Mouse (Mus musculus) spleen, adult 2 months (tissue): ENCODE results near the gene Srgap1. TPM values are rescaled to one million over a fixed set of nuclear protein-coding genes. Genes with fewer than 3 reads are reported as not detected.

Source experiments
- DNase-seq, 2 experiments: peaks; one replicate each; pipeline versions ENCODE4 v3.0.0 to v3.0.0-alpha.2; 2012 to 2021; ENCODE audit warnings: low spot score in 2 of 2, low read depth in 1 of 2
- H3K27ac ChIP-seq: fragments of 200-500 bp; 2 replicates; pipeline ENCODE4 v1.5.1; 2012; ENCODE audit warnings: low read length, inconsistent platforms; ENCODE audit not compliant: insufficient read depth
- H3K27me3 ChIP-seq: fragments of 200-500 bp; 2 replicates; pipeline ENCODE4 v1.6.1; 2012; ENCODE audit warnings: mild to moderate bottlenecking, moderate library complexity, low read length, inconsistent platforms; ENCODE audit not compliant: control insufficient read depth, insufficient read depth
- H3K36me3 ChIP-seq: fragments of 200-500 bp; 2 replicates; pipeline ENCODE4 v1.6.1; 2012; ENCODE audit warnings: mild to moderate bottlenecking, low read length, inconsistent platforms; ENCODE audit not compliant: control insufficient read depth, insufficient read depth
- H3K4me1 ChIP-seq: fragments of 200-500 bp; 2 replicates; pipeline ENCODE4 v1.6.1; 2011; ENCODE audit warnings: inconsistent platforms; ENCODE audit not compliant: control insufficient read depth, insufficient read depth, insufficient read length
- H3K4me3 ChIP-seq: fragments of 200-500 bp; 2 replicates; pipeline ENCODE4 v1.5.1; 2011; ENCODE audit warnings: mild to moderate bottlenecking, inconsistent platforms; ENCODE audit not compliant: insufficient read depth, insufficient read length; ENCODE audit errors: extremely low read depth
- CTCF ChIP-seq: fragments of 200-500 bp; IDR thresholded peaks from 2 replicates; pipeline ENCODE4 v1.5.1; 2011; ENCODE audit warnings: mild to moderate bottlenecking, inconsistent platforms; ENCODE audit not compliant: insufficient read depth, insufficient read length, insufficient replicate concordance; ENCODE audit errors: extremely low read depth
- POLR2A ChIP-seq: fragments of 200-500 bp; IDR thresholded peaks from 2 replicates; pipeline ENCODE4 v1.6.1; 2011; ENCODE audit warnings: low read depth, low read length, inconsistent platforms
- WGBS: fragments of 180-500 bp; shearing (Covaris S2); methylation state at CpG from one replicate; pipeline ENCODE4 v1.1.7; 2018; 5-methylcytosine and 5-hydroxymethylcytosine counted together
- polyA plus RNA-seq: library from polyadenylated mRNA; depleted of rRNA; stranded (reverse); fragments of >200 nt; gene quantifications from 2 replicates; pipeline ENCODE4 v1.2.3, GENCODE M21; 2012

Srgap1 gene
- polyA plus RNA-seq, 1 experiment: 0.58 TPM

GRCm38 (mm10) chr10:121833443-121833842 is 213.7 kb downstream of the Srgap1 start:
- Histone ChIP-seq H3K4me3 (no peak overlapping the region), H3K4me1 (no peaks in the 10 kb centered on the region), H3K27me3 (no peaks in the 10 kb centered on the region), H3K27ac (no peak overlapping the region), H3K36me3 (no peaks in the 10 kb centered on the region)
- TF ChIP-seq POLR2A (no peak), CTCF (no peak)
- DNase-seq: no peak
- WGBS: 83% methylated on average over 5 of the region's 5 CpGs

GRCm38 (mm10) chr10:121830335-121831307 is 216.5 kb downstream of the Srgap1 start:
- 78% methylated on average over 29 of the region's 29 CpGs for WGBS

DNA sequence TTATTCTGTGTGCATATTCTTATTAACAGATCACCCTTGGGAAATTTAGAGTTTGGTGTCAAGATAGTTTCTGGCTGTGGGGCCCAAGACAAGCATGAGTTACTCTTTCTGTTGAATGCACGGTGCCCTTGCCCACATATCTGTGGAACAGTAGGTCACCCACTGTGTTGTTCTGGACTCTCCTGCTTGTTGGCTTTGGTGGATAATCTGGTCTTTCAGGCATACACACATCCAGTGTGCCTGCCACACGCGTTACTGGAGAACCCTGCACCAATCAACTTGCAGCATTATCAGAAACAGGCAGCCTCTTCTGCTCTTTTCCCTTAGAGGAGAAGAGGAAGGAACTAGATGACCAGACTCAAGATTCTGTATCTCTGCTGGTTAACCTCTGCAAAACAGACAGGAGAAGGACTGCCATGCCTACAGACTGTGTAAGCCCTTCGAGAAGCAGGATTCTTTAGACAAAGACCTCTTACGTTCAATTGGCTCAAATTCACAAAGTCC is 217.3 kb downstream of the Srgap1 start:
- H3K27me3 ChIP-seq: no peaks in the 10 kb centered on the region
- no peak for DNase-seq
- no peaks in the 10 kb centered on the region for H3K36me3 ChIP-seq
- 35% methylated on average over 5 of the region's 5 CpGs for WGBS
- H3K4me1 ChIP-seq: no peaks in the 10 kb centered on the region
- H3K4me3 ChIP-seq: no peak overlapping the region
- no peak for TF ChIP-seq POLR2A
- no peak for TF ChIP-seq CTCF
- H3K27ac ChIP-seq: no peak overlapping the region

More at GRCm38 (mm10) chr10:121830335-121831307, 216.5 kb downstream of the Srgap1 start:
- Histone ChIP-seq H3K27me3 (no peaks in the 10 kb centered on the region), H3K27ac (no peak overlapping the region), H3K4me1 (no peaks in the 10 kb centered on the region), H3K36me3 (no peaks in the 10 kb centered on the region), H3K4me3 (no peak overlapping the region)
- TF ChIP-seq POLR2A (no peak), CTCF (no peak)
- DNase-seq: no peak

DNA sequence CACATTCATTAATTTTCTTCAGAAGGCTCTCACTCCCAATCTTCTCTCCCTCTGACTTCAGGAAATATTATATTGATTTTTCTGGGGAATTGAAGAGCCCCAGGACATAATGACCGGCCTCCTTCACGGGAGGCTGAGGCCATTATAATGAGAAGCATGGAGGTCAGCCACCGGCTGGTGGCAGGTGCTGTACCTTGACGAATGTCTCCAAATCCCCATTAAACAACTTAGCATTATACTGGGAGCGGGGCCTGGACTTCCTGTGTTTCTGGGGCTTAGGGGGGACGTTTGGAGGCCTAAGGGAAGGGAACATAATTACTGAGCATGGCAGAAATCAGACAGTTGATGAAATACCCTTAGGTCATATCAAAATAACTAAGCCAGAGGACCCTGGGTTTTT is 218.1 kb downstream of the Srgap1 start:
- no peak for DNase-seq
- TF ChIP-seq POLR2A: no peak
- TF ChIP-seq CTCF: no peak
- Histone ChIP-seq H3K4me1 (no peaks in the 10 kb centered on the region), H3K27me3 (no peaks in the 10 kb centered on the region), H3K36me3 (no peaks in the 10 kb centered on the region), H3K4me3 (no peak overlapping the region), H3K27ac (no peak overlapping the region)
- 84% methylated on average over 6 of the region's 6 CpGs for WGBS

GRCm38 (mm10) chr10:121822674-121823073 is 224.4 kb downstream of the Srgap1 start:
- H3K27me3 ChIP-seq: no peaks in the 10 kb centered on the region
- WGBS: 75% methylated on average over 5 of the region's 5 CpGs
- no peak overlapping the region for H3K4me3 ChIP-seq
- no peaks in the 10 kb centered on the region for H3K36me3 ChIP-seq
- H3K4me1 ChIP-seq: no peaks in the 10 kb centered on the region
- no peak for TF ChIP-seq CTCF
- no peak for TF ChIP-seq POLR2A
- no peak overlapping the region for H3K27ac ChIP-seq
- DNase-seq: no peak

DNA sequence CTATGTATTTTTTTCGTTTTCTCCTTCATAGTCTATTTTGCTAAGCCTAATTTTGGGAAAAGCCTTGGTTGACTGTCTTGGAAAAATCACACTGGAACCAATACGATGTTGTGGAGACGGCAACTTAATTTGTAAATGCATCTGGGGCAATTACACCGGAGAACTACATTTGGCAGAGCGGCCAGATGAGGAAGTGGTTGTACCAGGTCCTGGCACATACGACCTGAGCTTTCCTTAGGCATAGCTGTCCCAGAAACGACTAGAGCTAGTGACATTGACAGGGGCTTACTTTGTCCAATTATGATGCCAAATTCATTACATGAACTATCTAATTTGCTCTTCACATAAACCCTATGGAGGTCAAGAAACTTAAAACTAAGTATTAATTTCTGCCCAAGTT is 226.3 kb downstream of the Srgap1 start:
- no peak for DNase-seq
- Histone ChIP-seq H3K27ac (no peak overlapping the region), H3K4me1 (no peaks in the 10 kb centered on the region), H3K27me3 (no peaks in the 10 kb centered on the region), H3K4me3 (no peak overlapping the region), H3K36me3 (no peaks in the 10 kb centered on the region)
- whole genome bisulfite sequencing: 37% methylated on average over 7 of the region's 7 CpGs
- TF ChIP-seq CTCF (no peak), POLR2A (no peak)

GRCm38 (mm10) chr10:121817983-121818382 is 229.1 kb downstream of the Srgap1 start:
- H3K27ac ChIP-seq: no peak overlapping the region
- H3K4me1 ChIP-seq: no peaks in the 10 kb centered on the region
- no peaks in the 10 kb centered on the region for H3K36me3 ChIP-seq
- WGBS: 90% methylated on average over 7 of the region's 7 CpGs
- no peak for TF ChIP-seq CTCF
- TF ChIP-seq POLR2A: no peak
- no peak overlapping the region for H3K4me3 ChIP-seq
- H3K27me3 ChIP-seq: no peaks in the 10 kb centered on the region
- no peak for DNase-seq
